Mouse (Mus musculus) ES-E14 (cell line): ENCODE data around the gene Slc50a1.

ENCODE experiments used
- CHD2 ChIP-seq: IDR thresholded peaks from 2 replicates; pipeline ENCODE4 v1.6.1; 2014; ENCODE audit warnings: mild to moderate bottlenecking, low read depth, low read length, inconsistent platforms
- MAFK ChIP-seq: IDR thresholded peaks from 2 replicates; pipeline ENCODE4 v1.6.1; 2014; ENCODE audit warnings: mild to moderate bottlenecking, low read depth, low read length, inconsistent platforms; ENCODE audit not compliant: insufficient read depth

GRCm38 (mm10) chr3:89244158-89244981 lies 26.0 kb downstream of the Slc50a1 start:
- TF ChIP-seq CHD2 = no peak
- TF ChIP-seq MAFK = no peak
